Mouse (Mus musculus): ENCODE results near the gene Fam193a. TPM values are rescaled to one million over a fixed set of nuclear protein-coding genes. Genes with fewer than 3 reads are reported as not detected.

Fam193a gene
- total and polyA plus RNA-seq, 3 experiments: 10.9 to 317 (median 37.1) TPM

DNA sequence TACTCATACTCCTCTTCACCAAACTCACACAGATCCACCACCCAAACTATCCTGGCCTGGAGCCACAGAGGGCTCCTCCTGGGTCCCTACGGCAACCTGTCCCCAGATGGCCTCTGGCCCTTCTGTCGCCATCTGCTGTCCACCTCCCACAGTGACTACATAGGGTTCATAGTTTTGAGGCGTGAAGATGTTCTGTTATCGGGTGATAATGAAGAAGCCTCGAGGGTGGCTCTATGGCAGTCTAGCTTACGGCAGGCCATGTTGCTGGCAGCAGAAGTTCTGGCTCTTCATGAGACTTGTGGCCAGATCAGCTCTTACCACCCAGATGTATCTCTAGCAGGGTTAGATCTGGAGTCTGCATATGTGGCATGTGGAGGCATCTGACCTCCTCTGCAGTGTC lies 133.1 kb downstream of the Fam193a start:
- no peak for DNase-seq (ENCODE audit: low read depth, low spot score)
- no peak for TF ChIP-seq ELF1 (IDR thresholded peaks at IDR 0.05; ENCODE audit: low read depth, low read length)
- no peak for TF ChIP-seq GABPA (IDR thresholded peaks at IDR 0.05; ENCODE audit: low read depth, low read length)
- no peak for TF ChIP-seq MAFK (IDR thresholded peaks at IDR 0.05; ENCODE audit: borderline replicate concordance, low read depth, low read length)
- TF ChIP-seq CHD1 (IDR thresholded peaks at IDR 0.05; ENCODE audit: low read depth, low read length): no peak
- no peak for TF ChIP-seq USF2 (IDR thresholded peaks at IDR 0.05; ENCODE audit: borderline replicate concordance in 1 of 2, insufficient read depth in 1 of 2, low read depth in 1 of 2, low read length in 2 of 2)
- TF ChIP-seq JUND (IDR thresholded peaks at IDR 0.05; ENCODE audit: low read depth, low read length): no peak
- TF ChIP-seq MAX (IDR thresholded peaks at IDR 0.05; ENCODE audit: low read length): no peak

GRCm38 (mm10) chr5:34512486-34512885 lies 142.8 kb downstream of the Fam193a start:
- Histone ChIP-seq H3K27ac (ENCODE audit: control insufficient read depth, low read depth, low read length) (no peak overlapping the region), H3K4me1 (ENCODE audit: control insufficient read depth in 1 of 2, insufficient read depth in 2 of 2, low read length in 2 of 2) (peaks cover 18 to 25% of the 10 kb centered on the region in 2 experiments), H3K79me2 (ENCODE audit: control insufficient read depth, insufficient read depth, low read length, poor library complexity) (peaks cover 14% of the 10 kb centered on the region), H3K9me3 (replicated peaks; ENCODE audit: insufficient read depth, low read length) (no peaks in the 10 kb centered on the region), H3K4me3 (ENCODE audit: control insufficient read depth in 1 of 2, insufficient read depth in 1 of 2, low read depth in 2 of 2, low read length in 2 of 2) (peak overlapping the region in 1 of 2 experiments; percentile 93; a peak in 1 of 4 replicates), H3K9ac (ENCODE audit: control insufficient read depth, low read depth, low read length, poor library complexity, severe bottlenecking) (no peak overlapping the region), H3K27me3 (ENCODE audit: control insufficient read depth in 1 of 2, insufficient read depth in 2 of 2, low read length in 2 of 2) (no peaks in the 10 kb centered on the region), H3K36me3 (ENCODE audit: control insufficient read depth in 1 of 2, insufficient read depth in 2 of 2, low read length in 2 of 2) (peaks cover 0 to 26% of the 10 kb centered on the region in 2 experiments; a peak in 2 of 4 replicates)
- TF ChIP-seq MAFK (IDR thresholded peaks at IDR 0.05; ENCODE audit: borderline replicate concordance, low read depth, low read length) (no peak), EP300 (IDR thresholded peaks at IDR 0.05; ENCODE audit: low read depth in 1 of 2, low read length in 2 of 2) (no peak), MYB (IDR thresholded peaks at IDR 0.05; ENCODE audit: low read depth, low read length) (no peak), E2F4 (IDR thresholded peaks at IDR 0.05; ENCODE audit: borderline replicate concordance, low read depth, low read length) (no peak), USF1 (IDR thresholded peaks at IDR 0.05; ENCODE audit: low read depth, low read length) (no peak), USF2 (IDR thresholded peaks at IDR 0.05; ENCODE audit: borderline replicate concordance in 1 of 2, insufficient read depth in 1 of 2, low read depth in 1 of 2, low read length in 2 of 2) (no peak), JUND (IDR thresholded peaks at IDR 0.05; ENCODE audit: low read depth, low read length) (no peak), SIN3A (IDR thresholded peaks at IDR 0.05; ENCODE audit: low read length) (no peak), CTCF (IDR thresholded peaks at IDR 0.05 in 2 of 3, conservative IDR thresholded peaks at IDR 0.05 in 1 of 3; ENCODE audit: control insufficient read depth in 1 of 3, insufficient read depth in 1 of 3, low read depth in 2 of 3, low read length in 3 of 3, poor library complexity in 1 of 3, severe bottlenecking in 1 of 3) (no peak), MYC (IDR thresholded peaks at IDR 0.05; ENCODE audit: low read depth, low read length) (no peak), MAZ (IDR thresholded peaks at IDR 0.05; ENCODE audit: low read depth, low read length) (no peak), ZKSCAN1 (IDR thresholded peaks at IDR 0.05; ENCODE audit: low read depth, low read length) (no peak), BHLHE40 (IDR thresholded peaks at IDR 0.05; ENCODE audit: borderline replicate concordance, low read depth, low read length) (no peak), POLR2AphosphoS5 (IDR thresholded peaks at IDR 0.05; ENCODE audit: borderline replicate concordance, low read depth, low read length) (no peak)
- no peak for DNase-seq (ENCODE audit: low read depth, low spot score)

More for the DNA sequence above, 133.1 kb downstream of the Fam193a start:
- Histone ChIP-seq H3K36me3 (ENCODE audit: control insufficient read depth in 1 of 2, insufficient read depth in 2 of 2, low read length in 2 of 2) (peaks cover 0 to 3% of the 10 kb centered on the region in 2 experiments; a peak in 1 of 4 replicates), H3K4me1 (ENCODE audit: control insufficient read depth in 1 of 2, insufficient read depth in 2 of 2, low read length in 2 of 2) (no peaks in the 10 kb centered on the region), H3K27ac (ENCODE audit: control insufficient read depth, low read depth, low read length) (no peak overlapping the region), H3K9me3 (replicated peaks; ENCODE audit: insufficient read depth, low read length) (no peaks in the 10 kb centered on the region), H3K79me2 (ENCODE audit: control insufficient read depth, insufficient read depth, low read length, poor library complexity) (no peaks in the 10 kb centered on the region), H3K4me3 (ENCODE audit: control insufficient read depth in 1 of 2, insufficient read depth in 1 of 2, low read depth in 2 of 2, low read length in 2 of 2) (no peak overlapping the region), H3K9ac (ENCODE audit: control insufficient read depth, low read depth, low read length, poor library complexity, severe bottlenecking) (no peak overlapping the region), H3K27me3 (ENCODE audit: control insufficient read depth in 1 of 2, insufficient read depth in 2 of 2, low read length in 2 of 2) (no peaks in the 10 kb centered on the region)

Data from MEL (cell line).